Mouse (Mus musculus): ENCODE data around the gene Dnah12.

GRCm38 (mm10) chr14:26647811-26648210, 45.3 kb upstream of the Dnah12 start:
- TF ChIP-seq EP300 (IDR thresholded peaks at IDR 0.05; ENCODE audit: insufficient read depth, low read depth, low read length) (no peak), POLR2A (IDR thresholded peaks at IDR 0.05; ENCODE audit: insufficient read depth, low read depth, low read length) (no peak), CTCF (IDR thresholded peaks at IDR 0.05) (no peak)
